Mouse (Mus musculus): Measurements from ENCODE around the gene Cntn4.
"Not testable (repeated sequence)": the region's sequence is repeated elsewhere in the genome, so short reads cannot be mapped to it uniquely, and the experiment has no call there.

Cntn4 gene

GRCm38 (mm10) chr6:106332933-106333332 is 655.5 kb downstream of the Cntn4 start:
- DNase-seq, result no peak

DNA sequence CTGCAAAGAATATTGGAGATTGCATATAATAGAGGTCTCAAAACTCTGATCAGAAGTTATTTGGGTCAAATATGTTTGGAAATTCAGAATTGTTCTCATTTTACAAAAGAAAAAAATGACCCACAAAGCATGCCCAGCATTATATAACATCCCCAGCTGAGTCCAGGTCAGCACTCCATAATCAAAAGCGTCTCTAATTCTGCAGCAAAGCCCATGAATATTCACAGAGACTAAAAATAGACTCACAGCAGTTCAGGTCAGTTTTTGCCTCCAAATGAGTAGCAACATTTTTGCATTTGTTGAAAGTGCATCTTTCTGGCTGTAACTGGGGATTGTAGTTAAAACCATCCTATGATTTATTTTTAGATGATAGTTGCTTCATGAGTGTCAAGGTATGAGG is 657.6 kb downstream of the Cntn4 start:
- no peak for DNase-seq

- no peak for DNase-seq
Observed at GRCm38 (mm10) chr6:106336805-106337204, 659.3 kb downstream of the Cntn4 start.

DNA sequence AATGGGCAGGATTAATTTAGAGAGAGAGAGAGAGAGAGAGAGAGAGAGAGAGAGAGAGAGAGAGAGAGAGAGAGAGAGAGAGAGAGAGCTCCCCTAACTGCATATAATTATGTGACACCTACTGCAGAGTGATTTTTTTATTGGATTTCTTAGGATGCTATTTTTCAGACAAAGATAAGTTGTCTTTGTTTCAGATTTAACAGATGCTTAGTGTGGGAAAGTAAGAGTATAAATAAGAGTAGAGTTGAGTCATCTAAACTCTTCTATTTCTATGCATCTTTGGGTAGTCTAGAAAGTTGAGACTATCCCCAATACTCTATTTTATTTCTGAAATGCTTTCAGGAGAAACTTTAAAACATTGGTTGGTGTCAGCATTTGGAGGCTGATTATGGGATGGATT is 660.4 kb downstream of the Cntn4 start:
- no peak for DNase-seq

DNA sequence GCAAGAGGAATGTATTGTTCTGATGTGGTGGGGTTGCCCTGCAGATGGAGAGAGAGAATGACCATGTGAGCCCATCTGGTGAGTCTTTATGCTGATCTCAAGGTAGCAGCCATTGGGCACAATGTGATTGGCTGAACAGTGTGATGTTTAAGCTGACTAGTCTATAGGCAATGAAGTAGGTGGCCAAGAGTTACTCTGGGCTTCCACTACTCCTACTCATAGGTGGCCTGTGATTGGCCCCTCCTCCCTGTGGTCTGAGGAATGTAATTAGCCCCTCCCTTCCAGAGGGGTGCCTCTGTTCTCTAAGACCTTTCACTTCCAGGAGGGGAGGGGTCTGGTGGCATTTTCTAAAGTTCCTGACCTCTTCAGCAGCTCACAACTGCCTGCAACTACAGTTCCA is 663.7 kb downstream of the Cntn4 start:
- DNase-seq, result no peak

DNA sequence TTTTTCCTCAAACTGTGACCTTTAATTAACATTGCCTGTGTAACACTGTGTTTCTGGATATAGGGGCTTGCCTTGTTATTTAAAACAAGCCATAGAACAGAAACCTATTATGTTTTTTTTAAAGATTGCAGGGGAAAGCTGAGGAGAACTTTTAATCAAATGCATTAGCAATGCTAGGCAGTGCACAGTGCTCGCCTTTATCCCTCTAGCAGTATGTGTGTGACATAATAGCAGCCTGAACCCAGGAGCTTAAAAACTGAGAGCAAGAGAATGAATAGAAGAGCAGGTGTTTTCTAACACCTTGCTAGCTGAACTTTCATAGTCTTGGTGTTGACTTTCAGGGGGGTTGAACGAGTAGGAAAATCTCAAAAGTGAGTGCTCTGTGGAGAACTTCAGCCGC is 672.6 kb downstream of the Cntn4 start:
- DNase-seq, result no peak

GRCm38 (mm10) chr6:106351389-106351788 is 673.9 kb downstream of the Cntn4 start:
- no peak for DNase-seq

GRCm38 (mm10) chr6:106358801-106359200 is 681.3 kb downstream of the Cntn4 start:
- DNase-seq, result not testable (repeated sequence)

GRCm38 (mm10) chr6:106381288-106382025 is 704.0 kb downstream of the Cntn4 start:
- DNase-seq, result peak; percentile 1

DNA sequence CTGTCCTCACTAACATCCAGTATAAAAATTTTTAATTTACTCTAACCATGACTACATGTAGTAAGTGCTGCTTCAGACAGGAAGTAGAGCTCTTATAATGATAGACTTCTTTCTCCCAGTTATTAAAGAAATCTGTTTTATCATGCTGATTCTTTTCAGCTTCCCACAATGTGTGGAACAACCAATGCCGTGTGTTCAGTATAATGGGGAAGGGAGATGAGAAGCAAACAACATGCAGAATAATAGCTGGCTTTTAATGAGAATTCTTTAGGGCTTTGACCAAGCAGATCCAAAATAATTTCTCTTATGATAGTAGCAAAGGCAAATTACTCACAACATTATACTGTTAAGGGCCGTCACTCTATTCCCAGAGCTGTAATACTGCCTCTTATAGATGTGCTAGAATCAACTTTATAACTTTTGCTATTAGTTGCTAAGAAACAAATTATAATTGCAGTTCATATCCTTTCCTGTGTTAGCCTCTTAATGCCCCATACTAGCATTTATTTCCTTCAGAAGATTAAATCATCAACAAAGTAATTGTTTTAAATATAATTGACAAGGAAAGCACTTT is 710.5 kb downstream of the Cntn4 start:
- DNase-seq, result no peak

GRCm38 (mm10) chr6:106408014-106408413 is 730.6 kb downstream of the Cntn4 start:
- DNase-seq, result no peak

- DNase-seq, result no peak
Observed at GRCm38 (mm10) chr6:106408634-106409033, 731.2 kb downstream of the Cntn4 start.

DNA sequence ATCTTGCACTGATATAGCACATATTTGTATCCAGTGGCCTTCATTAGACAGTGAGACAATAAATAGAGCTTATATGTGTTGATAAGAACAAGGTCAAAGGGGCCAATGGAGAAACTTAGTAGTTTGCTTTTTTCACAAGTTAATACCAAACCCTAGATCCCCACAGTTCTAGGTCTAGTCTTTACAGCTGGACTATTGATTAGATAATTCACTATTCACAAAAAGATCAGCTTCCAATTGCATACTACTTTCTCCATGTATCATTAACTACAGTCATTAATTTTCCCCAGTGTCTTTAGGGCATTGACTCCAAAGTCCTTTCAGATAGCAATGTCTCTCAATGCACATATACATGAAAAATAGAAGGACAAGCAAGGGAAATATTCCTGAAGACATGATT is 745.5 kb downstream of the Cntn4 start:
- DNase-seq, result no peak

- no peak for DNase-seq
Observed at GRCm38 (mm10) chr6:106423471-106423870, 746.0 kb downstream of the Cntn4 start.

DNA sequence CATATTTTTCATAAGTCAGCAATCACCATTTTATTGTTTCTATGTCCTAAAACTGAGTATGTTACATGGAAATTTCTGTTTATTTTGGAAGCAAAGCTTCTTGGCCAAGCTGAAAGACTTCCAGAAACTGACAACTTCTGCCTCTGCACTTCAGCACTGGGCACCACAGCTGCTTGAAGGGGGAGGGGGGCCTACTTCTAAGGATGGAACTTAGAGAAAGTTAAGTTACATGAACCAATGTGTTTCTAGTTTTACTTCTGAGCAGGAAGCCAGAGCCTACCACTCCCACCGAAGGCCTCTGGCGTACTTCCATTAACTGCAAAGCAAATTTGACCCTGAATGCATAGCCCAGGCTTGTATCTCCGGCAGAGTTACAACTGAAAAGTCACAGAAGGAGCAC is 749.2 kb downstream of the Cntn4 start:
- no peak for DNase-seq

DNA sequence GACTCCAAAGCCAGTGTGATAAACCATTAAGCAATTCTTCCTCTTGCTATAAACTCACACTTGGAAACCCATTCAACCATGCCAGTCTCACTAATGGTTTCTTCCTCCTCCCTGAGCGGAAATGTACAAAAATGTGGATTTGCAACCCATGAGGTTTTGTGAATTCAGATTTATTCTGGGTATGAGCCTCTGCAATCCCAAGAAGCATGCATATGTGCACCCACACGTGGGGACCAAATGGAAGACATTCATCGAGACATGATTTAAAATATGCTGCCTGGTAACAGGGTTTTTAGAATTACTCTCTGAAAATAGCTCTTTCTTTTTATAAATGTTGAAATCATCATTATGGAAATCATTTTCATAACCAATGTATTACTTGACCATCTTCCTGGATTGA is 754.0 kb downstream of the Cntn4 start:
- no peak for DNase-seq

GRCm38 (mm10) chr6:106440786-106441185 is 763.3 kb downstream of the Cntn4 start:
- DNase-seq, result no peak

- no peak for DNase-seq
Observed at GRCm38 (mm10) chr6:106441246-106441645, 763.8 kb downstream of the Cntn4 start.

GRCm38 (mm10) chr6:106454131-106454838 is 776.8 kb downstream of the Cntn4 start:
- DNase-seq, result no peak

GRCm38 (mm10) chr6:106455616-106456015 is 778.2 kb downstream of the Cntn4 start:
- no peak for DNase-seq

DNA sequence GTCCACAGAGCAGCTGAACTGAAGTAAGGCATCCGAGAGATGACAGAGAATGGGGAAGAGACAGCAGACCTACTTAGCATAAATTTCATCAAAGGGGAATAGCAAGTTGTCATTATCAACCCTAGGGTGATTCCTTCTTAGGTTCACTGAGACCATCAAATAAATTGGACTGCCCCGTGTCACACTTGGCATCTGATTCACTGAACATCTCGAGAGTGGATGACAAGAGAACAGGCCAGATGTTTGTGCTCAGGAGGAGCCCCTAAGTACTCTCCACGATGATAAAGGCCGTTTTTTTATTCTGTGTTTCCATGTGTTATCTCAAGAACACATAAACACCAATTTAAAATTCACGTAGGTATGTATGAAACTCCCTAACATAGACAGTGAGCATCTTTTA is 780.7 kb downstream of the Cntn4 start:
- no peak for DNase-seq

GRCm38 (mm10) chr6:106462403-106462802 is 784.9 kb downstream of the Cntn4 start:
- DNase-seq, result no peak

- no peak for DNase-seq
Observed at GRCm38 (mm10) chr6:106463857-106464256, 786.4 kb downstream of the Cntn4 start.

- DNase-seq, result no peak
Observed at GRCm38 (mm10) chr6:106465766-106466165, 788.3 kb downstream of the Cntn4 start.
